In genomic region chr12:111704609-111705008, GRCm38 (mm10) we compare ENCODE assay signal across 8 mouse cellular contexts. TPM values are rescaled to one million over a fixed set of nuclear protein-coding genes. Genes with fewer than 3 reads are reported as not detected.
DNase-seq lines count a peak whose midpoint lies in the region; ATAC-seq lines count a peak whose summit lies in the region.

No protein-coding gene starts in this region.

- H3K27me3 ChIP-seq in midbrain, embryonic 10.5 days (ENCODE audit: low read depth, poor library complexity, severe bottlenecking): no peaks in the 10 kb centered on the region
- H3K27me3 ChIP-seq in midbrain, embryonic 15.5 days (replicated peaks): no peaks in the 10 kb centered on the region
- H3K27me3 ChIP-seq in liver, embryonic 12.5 days (replicated peaks): 0 out of 2 replicates have a peak, but pooled peaks cover 3% of the 10 kb centered on the region

- H3K4me1 ChIP-seq in midbrain, embryonic 10.5 days: peaks cover 27% of the 10 kb centered on the region
- H3K4me1 ChIP-seq in midbrain, embryonic 15.5 days: no peaks in the 10 kb centered on the region
- no peaks in the 10 kb centered on the region for H3K4me1 ChIP-seq in liver, embryonic 12.5 days

- no peak overlapping the region for H3K9ac ChIP-seq in midbrain, embryonic 15.5 days
- H3K9ac ChIP-seq in liver, embryonic 12.5 days: no peak overlapping the region

- peaks cover 34% of the 10 kb centered on the region for H3K36me3 ChIP-seq in midbrain, embryonic 10.5 days
- H3K36me3 ChIP-seq in midbrain, embryonic 15.5 days (replicated peaks): peaks cover 10% of the 10 kb centered on the region
- H3K36me3 ChIP-seq in liver, embryonic 12.5 days: peaks cover 28% of the 10 kb centered on the region

- no peak for DNase-seq in midbrain, embryonic 10.5 days (ENCODE audit: low spot score)
- peak; percentile 76 for DNase-seq in heart, postnatal 4 days
- peak; percentile 66 to 85 for DNase-seq in lung, postnatal 4 days
- no peak for DNase-seq in frontal cortex, postnatal 25 days (ENCODE audit: low spot score in 2 of 2)
- no peak for DNase-seq in yolk sac, embryonic 10.5 days (ENCODE audit: low spot score)

- no peaks in the 10 kb centered on the region for H3K9me3 ChIP-seq in midbrain, embryonic 10.5 days (replicated peaks)
- H3K9me3 ChIP-seq in midbrain, embryonic 15.5 days: no peaks in the 10 kb centered on the region
- no peaks in the 10 kb centered on the region for H3K9me3 ChIP-seq in liver, embryonic 12.5 days (replicated peaks)

- peak overlapping the region; percentile 59 for H3K27ac ChIP-seq in midbrain, embryonic 10.5 days (replicated peaks)
- H3K27ac ChIP-seq in midbrain, embryonic 15.5 days: no peak overlapping the region
- H3K27ac ChIP-seq in liver, embryonic 12.5 days: no peak overlapping the region

- whole genome bisulfite sequencing in midbrain, embryonic 10.5 days: 71% methylated on average over 9 of the region's 9 CpGs
- WGBS in midbrain, embryonic 15.5 days: 55% methylated on average over 9 of the region's 9 CpGs
- WGBS in liver, embryonic 12.5 days (ENCODE audit: insufficient replicate concordance): 67% methylated on average over 9 of the region's 9 CpGs

- no peak overlapping the region for H3K4me3 ChIP-seq in midbrain, embryonic 10.5 days
- H3K4me3 ChIP-seq in midbrain, embryonic 15.5 days: no peak overlapping the region
- no peak overlapping the region for H3K4me3 ChIP-seq in liver, embryonic 12.5 days

- ATAC-seq in midbrain, embryonic 15.5 days (replicated peaks): no peak
- 0 out of 2 replicates have a peak, but pooled peaks have one; percentile 42 for ATAC-seq in erythroblast, adult 5-6 weeks (replicated peaks; ENCODE audit: low FRiP score, poor library complexity, severe bottlenecking)
- ATAC-seq in liver, embryonic 12.5 days: no peak

- no peak overlapping the region for H3K4me2 ChIP-seq in midbrain, embryonic 15.5 days
- H3K4me2 ChIP-seq in liver, embryonic 12.5 days: no peak overlapping the region

RNA-seq across cellular contexts. Expression of gene Bag5, which starts 8.4 kb away (rescaled TPM):
- 57.2 and 62.0 TPM in 2 replicates for polyA plus RNA-seq in midbrain, embryonic 10.5 days (2016; fragmentation: Nextera tagmentation; extraction: Ambion mirVana)
- polyA plus RNA-seq in midbrain, embryonic 15.5 days (2015; fragmentation: Nextera tagmentation; extraction: Ambion mirVana): 71.7 and 73.1 TPM in 2 replicates
- 5.4 and 6.1 TPM in 2 replicates for total RNA-seq in erythroblast, adult 5-6 weeks (2015; ENCODE audit: low replicate concordance)
- total RNA-seq in erythroblast, adult 5-6 weeks (2017; ENCODE audit: low replicate concordance): 5.8 and 7.2 TPM in 2 replicates
- 10 to 100 TPM; 29.3 to 32.6 TPM for total RNA-seq in heart, postnatal 4 days (2021)
- polyA plus RNA-seq in liver, embryonic 12.5 days (2016; fragmentation: Nextera tagmentation; extraction: Ambion mirVana): 28.4 and 28.5 TPM in 2 replicates

RNA-seq across cellular contexts. Expression of gene Apopt1, which starts 8.5 kb away (rescaled TPM):
- polyA plus RNA-seq in midbrain, embryonic 10.5 days (2016; fragmentation: Nextera tagmentation; extraction: Ambion mirVana): 59.8 and 59.9 TPM in 2 replicates
- 51.9 and 55.3 TPM in 2 replicates for polyA plus RNA-seq in midbrain, embryonic 15.5 days (2015; fragmentation: Nextera tagmentation; extraction: Ambion mirVana)
- 10.6 and 13.4 TPM in 2 replicates for total RNA-seq in erythroblast, adult 5-6 weeks (2015; ENCODE audit: low replicate concordance)
- total RNA-seq in erythroblast, adult 5-6 weeks (2017; ENCODE audit: low replicate concordance): 5.8 and 11.0 TPM in 2 replicates
- total RNA-seq in heart, postnatal 4 days (2021): 10 to 100 TPM; 40.0 to 42.1 TPM
- polyA plus RNA-seq in liver, embryonic 12.5 days (2016; fragmentation: Nextera tagmentation; extraction: Ambion mirVana): 36.3 and 36.5 TPM in 2 replicates

RNA-seq across cellular contexts. Expression of gene Trmt61a, which starts 26.7 kb away (rescaled TPM):
- polyA plus RNA-seq in midbrain, embryonic 10.5 days (2016; fragmentation: Nextera tagmentation; extraction: Ambion mirVana): 18.4 and 18.7 TPM in 2 replicates
- polyA plus RNA-seq in midbrain, embryonic 15.5 days (2015; fragmentation: Nextera tagmentation; extraction: Ambion mirVana): 10.4 and 11.9 TPM in 2 replicates
- 3.1 and 5.6 TPM in 2 replicates for total RNA-seq in erythroblast, adult 5-6 weeks (2015; ENCODE audit: low replicate concordance)
- total RNA-seq in erythroblast, adult 5-6 weeks (2017; ENCODE audit: low replicate concordance): 0.84 and 3.7 TPM in 2 replicates
- total RNA-seq in heart, postnatal 4 days (2021): 1 to 10 TPM; 9.4 to 9.8 TPM
- 19.4 and 20.9 TPM in 2 replicates for polyA plus RNA-seq in liver, embryonic 12.5 days (2016; fragmentation: Nextera tagmentation; extraction: Ambion mirVana)

RNA-seq across cellular contexts. Expression of gene Ckb, which starts 32.5 kb away (rescaled TPM):
- polyA plus RNA-seq in midbrain, embryonic 10.5 days (2016; fragmentation: Nextera tagmentation; extraction: Ambion mirVana): 2,837 and 3,349 TPM in 2 replicates
- polyA plus RNA-seq in midbrain, embryonic 15.5 days (2015; fragmentation: Nextera tagmentation; extraction: Ambion mirVana): 1,376 and 1,480 TPM in 2 replicates
- 6.9 and 9.4 TPM in 2 replicates for total RNA-seq in erythroblast, adult 5-6 weeks (2015; ENCODE audit: low replicate concordance)
- 3.2 and 8.5 TPM in 2 replicates for total RNA-seq in erythroblast, adult 5-6 weeks (2017; ENCODE audit: low replicate concordance)
- total RNA-seq in heart, postnatal 4 days (2021): 100 to 1,000 TPM; 165 to 181 TPM
- 54.1 and 54.6 TPM in 2 replicates for polyA plus RNA-seq in liver, embryonic 12.5 days (2016; fragmentation: Nextera tagmentation; extraction: Ambion mirVana)

RNA-seq across cellular contexts. Expression of gene Klc1, which starts 54.0 kb away (rescaled TPM):
- 189 and 265 TPM in 2 replicates for polyA plus RNA-seq in midbrain, embryonic 10.5 days (2016; fragmentation: Nextera tagmentation; extraction: Ambion mirVana)
- polyA plus RNA-seq in midbrain, embryonic 15.5 days (2015; fragmentation: Nextera tagmentation; extraction: Ambion mirVana): 661 and 666 TPM in 2 replicates
- 3.8 and 13.1 TPM in 2 replicates for total RNA-seq in erythroblast, adult 5-6 weeks (2015; ENCODE audit: low replicate concordance)
- total RNA-seq in erythroblast, adult 5-6 weeks (2017; ENCODE audit: low replicate concordance): 12.9 and 21.9 TPM in 2 replicates
- 100 to 1,000 TPM; 159 to 169 TPM for total RNA-seq in heart, postnatal 4 days (2021)
- 35.6 TPM in 2 replicates for polyA plus RNA-seq in liver, embryonic 12.5 days (2016; fragmentation: Nextera tagmentation; extraction: Ambion mirVana)

Comparison
In these comparisons a context has a peak if more than half of its experiments do, and no peak if none do; other contexts are left out.
1. DNase-seq: peak in heart, postnatal 4 days (single experiment) and lung, postnatal 4 days (2 of 2); none in midbrain, embryonic 10.5 days (single experiment), frontal cortex, postnatal 25 days (0 of 2) and yolk sac, embryonic 10.5 days (single experiment).